Mouse (Mus musculus) ES-E14 (cell line): ENCODE measurements around the gene Pxdc1.

Experiments used
- CHD2 ChIP-seq: IDR thresholded peaks from 2 replicates; pipeline ENCODE4 v1.6.1; 2014; ENCODE audit warnings: mild to moderate bottlenecking, low read depth, low read length, inconsistent platforms
- HCFC1 ChIP-seq: IDR thresholded peaks from 2 replicates; pipeline ENCODE4 v1.6.1; 2012; ENCODE audit warnings: low read length, inconsistent platforms, borderline replicate concordance; ENCODE audit not compliant: insufficient read depth
- ZNF384 ChIP-seq: IDR thresholded peaks from 2 replicates; pipeline ENCODE4 v1.6.1; 2012; ENCODE audit warnings: low read depth, low read length, inconsistent platforms

DNA sequence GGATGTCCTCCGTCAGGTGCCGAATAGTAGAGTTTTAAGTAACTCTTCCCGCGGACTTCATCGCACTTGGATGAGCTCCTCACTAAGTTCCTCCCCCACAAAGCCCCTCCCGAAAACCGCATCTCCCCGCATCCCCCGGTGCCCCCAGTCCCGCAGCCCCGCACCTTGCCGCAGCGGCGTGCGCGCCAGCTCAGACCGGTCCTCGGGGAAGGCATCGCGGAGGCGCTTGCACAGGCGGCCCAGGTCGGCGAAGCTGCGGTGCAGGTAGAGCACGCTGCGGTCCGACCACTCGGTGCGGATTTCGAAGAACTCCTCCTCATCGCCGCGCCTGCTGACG, 1.3 kb downstream of the Pxdc1 start:
- no peak for TF ChIP-seq ZNF384
- no peak for TF ChIP-seq CHD2
- no peak for TF ChIP-seq HCFC1
